17 mouse cellular contexts compared by ENCODE assay signal in genomic region chr11:51594715-51595350, GRCm38 (mm10). TPM values are rescaled to one million over a fixed set of nuclear protein-coding genes. Genes with fewer than 3 reads are reported as not detected.
DNase-seq lines count a peak whose midpoint lies in the region; ATAC-seq and TF ChIP-seq lines count a peak whose summit lies in the region.
"Had no signal": no experiment of that assay in that cellular context is flagged by ENCODE, and none has a peak within 500 bp of the region (broad histone marks: within the 10 kb centered on the region; RNA-seq: fewer than 3 reads in every experiment).

No protein-coding gene starts in this region.

- WGBS in forebrain, embryonic 11.5 days: 87% methylated on average over 3 of the region's 3 CpGs
- 73% methylated on average over 3 of the region's 3 CpGs for WGBS in forebrain, embryonic 14.5 days
- WGBS in midbrain, embryonic 11.5 days: 82% methylated on average over 3 of the region's 3 CpGs
- 88% methylated on average over 3 of the region's 3 CpGs for WGBS in midbrain, embryonic 10.5 days
- 52% methylated on average over 3 of the region's 3 CpGs for WGBS in liver, embryonic 14.5 days (ENCODE audit: insufficient replicate concordance)

- no peak for ATAC-seq in forebrain, embryonic 11.5 days (replicated peaks; ENCODE audit: low FRiP score)
- no peak for ATAC-seq in forebrain, embryonic 14.5 days
- ATAC-seq in midbrain, embryonic 11.5 days (ENCODE audit: low FRiP score): no peak
- ATAC-seq in liver, embryonic 14.5 days (ENCODE audit: insufficient read depth): 0 out of 2 replicates have a peak, but pooled peaks have one; percentile 3
- ATAC-seq: forebrain, embryonic 15.5 days; midbrain, embryonic 16.5 days had no signal

- no peak for TF ChIP-seq CTCF in liver, embryonic 14.5 days (IDR thresholded peaks at IDR 0.05; ENCODE audit: low read depth)

- H3K4me2 ChIP-seq in forebrain, embryonic 11.5 days (ENCODE audit: low read depth, low read length, severe bottlenecking): no peak overlapping the region
- no peak overlapping the region for H3K4me2 ChIP-seq in forebrain, embryonic 14.5 days (ENCODE audit: low read length)
- no peak overlapping the region for H3K4me2 ChIP-seq in midbrain, embryonic 11.5 days
- H3K4me2 ChIP-seq in liver, embryonic 14.5 days (ENCODE audit: low read depth): no peak overlapping the region
- H3K4me2 ChIP-seq: forebrain, embryonic 15.5 days; heart, embryonic 13.5 days; lung, embryonic 15.5 days had no signal

- TF ChIP-seq EP300 in liver, embryonic 14.5 days (IDR thresholded peaks at IDR 0.05; ENCODE audit: low read depth): no peak

- peaks cover 39% of the 10 kb centered on the region for H3K36me3 ChIP-seq in forebrain, embryonic 11.5 days (ENCODE audit: control insufficient read depth, insufficient read depth, low read length)
- peaks cover 99% of the 10 kb centered on the region for H3K36me3 ChIP-seq in forebrain, embryonic 14.5 days (ENCODE audit: control insufficient read depth, insufficient read depth, low read length)
- H3K36me3 ChIP-seq in midbrain, embryonic 11.5 days (ENCODE audit: control insufficient read depth, insufficient read depth, low read length): peaks cover 60% of the 10 kb centered on the region
- H3K36me3 ChIP-seq in midbrain, embryonic 10.5 days: peaks cover 100% of the 10 kb centered on the region
- peaks cover 88% of the 10 kb centered on the region for H3K36me3 ChIP-seq in liver, embryonic 14.5 days (replicated peaks; ENCODE audit: control insufficient read depth, insufficient read depth, low read depth)
- H3K36me3 ChIP-seq in splenic B cell, adult 2 months (ENCODE audit: control insufficient read depth, insufficient read depth, low read length, poor library complexity, severe bottlenecking): peaks cover 16% of the 10 kb centered on the region

- no peaks in the 10 kb centered on the region for H3K27me3 ChIP-seq in forebrain, embryonic 11.5 days (ENCODE audit: control insufficient read depth, insufficient read depth, low read length)
- no peaks in the 10 kb centered on the region for H3K27me3 ChIP-seq in forebrain, embryonic 14.5 days (replicated peaks; ENCODE audit: control insufficient read depth, insufficient read depth, low read length)
- no peaks in the 10 kb centered on the region for H3K27me3 ChIP-seq in midbrain, embryonic 11.5 days (ENCODE audit: control insufficient read depth, insufficient read depth, low read length)
- no peaks in the 10 kb centered on the region for H3K27me3 ChIP-seq in midbrain, embryonic 10.5 days (ENCODE audit: low read depth, poor library complexity, severe bottlenecking)
- H3K27me3 ChIP-seq in liver, embryonic 14.5 days (ENCODE audit: control insufficient read depth, insufficient read depth, low read length): no peaks in the 10 kb centered on the region
- H3K27me3 ChIP-seq in splenic B cell, adult 2 months (ENCODE audit: control insufficient read depth, insufficient read depth, low read length, poor library complexity, severe bottlenecking): no peaks in the 10 kb centered on the region
- H3K27me3 ChIP-seq: forebrain, embryonic 15.5 days; heart, embryonic 13.5 days; lung, embryonic 15.5 days had no signal

- no peaks in the 10 kb centered on the region for H3K9me3 ChIP-seq in forebrain, embryonic 11.5 days (ENCODE audit: control insufficient read depth, low read length)
- no peaks in the 10 kb centered on the region for H3K9me3 ChIP-seq in forebrain, embryonic 14.5 days (replicated peaks; ENCODE audit: control insufficient read depth, low read length)
- H3K9me3 ChIP-seq in midbrain, embryonic 11.5 days (ENCODE audit: control insufficient read depth, low read length): no peaks in the 10 kb centered on the region
- no peaks in the 10 kb centered on the region for H3K9me3 ChIP-seq in midbrain, embryonic 10.5 days (replicated peaks)
- no peaks in the 10 kb centered on the region for H3K9me3 ChIP-seq in liver, embryonic 14.5 days (ENCODE audit: control insufficient read depth, low read length)
- H3K9me3 ChIP-seq: forebrain, embryonic 15.5 days; heart, embryonic 13.5 days; limb, embryonic 10.5 days; lung, embryonic 15.5 days had no signal

- H3K4me3 ChIP-seq in forebrain, embryonic 11.5 days (ENCODE audit: low read depth, low read length): no peak overlapping the region
- H3K4me3 ChIP-seq in forebrain, embryonic 14.5 days (ENCODE audit: low read depth, low read length): no peak overlapping the region
- H3K4me3 ChIP-seq in midbrain, embryonic 11.5 days (ENCODE audit: low read depth, low read length): no peak overlapping the region
- no peak overlapping the region for H3K4me3 ChIP-seq in midbrain, embryonic 10.5 days
- H3K4me3 ChIP-seq in liver, embryonic 14.5 days (ENCODE audit: insufficient read depth in 1 of 2, low read depth in 2 of 2, low read length in 2 of 2): no peak overlapping the region
- H3K4me3 ChIP-seq: forebrain, embryonic 15.5 days; heart, embryonic 13.5 days; limb, embryonic 10.5 days; lung, embryonic 15.5 days had no signal

- DNase-seq in forebrain, embryonic 11.5 days (ENCODE audit: low spot score): peak; percentile 47
- DNase-seq in forebrain, embryonic 14.5 days (ENCODE audit: low spot score): no peak
- DNase-seq in midbrain, embryonic 11.5 days (ENCODE audit: low spot score, missing footprints): peak; percentile 85
- no peak for DNase-seq in midbrain, embryonic 10.5 days (ENCODE audit: low spot score)
- DNase-seq in liver, embryonic 14.5 days (ENCODE audit: low read depth in 3 of 3, low spot score in 3 of 3): no peak
- peak; percentile 57 for DNase-seq in splenic B cell, adult 2 months (ENCODE audit: low read depth, low spot score)
- no peak for DNase-seq in kidney, postnatal 25 days
- no peak for DNase-seq in retina, postnatal 1 day
- DNase-seq: adrenal gland, postnatal 10 days; cerebellum, adult 9-10 months; right cerebral cortex, postnatal 25 days; thymus, adult 18-20 months had no signal

- no peak overlapping the region for H3K27ac ChIP-seq in forebrain, embryonic 11.5 days (ENCODE audit: low read depth, low read length)
- no peak overlapping the region for H3K27ac ChIP-seq in forebrain, embryonic 14.5 days (ENCODE audit: low read depth, low read length)
- H3K27ac ChIP-seq in midbrain, embryonic 11.5 days (ENCODE audit: low read depth, low read length): no peak overlapping the region
- H3K27ac ChIP-seq in midbrain, embryonic 10.5 days (replicated peaks): no peak overlapping the region
- H3K27ac ChIP-seq in liver, embryonic 14.5 days: no peak overlapping the region
- H3K27ac ChIP-seq: forebrain, embryonic 15.5 days; heart, embryonic 13.5 days; limb, embryonic 10.5 days; lung, embryonic 15.5 days had no signal

- H3K4me1 ChIP-seq in forebrain, embryonic 11.5 days (replicated peaks; ENCODE audit: control insufficient read depth, insufficient read depth, low read length): 0 out of 2 replicates have a peak, but pooled peaks cover 2% of the 10 kb centered on the region
- H3K4me1 ChIP-seq in forebrain, embryonic 14.5 days (ENCODE audit: control insufficient read depth, insufficient read depth, low read length): no peaks in the 10 kb centered on the region
- no peaks in the 10 kb centered on the region; the same call in 1 of the 2 replicates for H3K4me1 ChIP-seq in midbrain, embryonic 11.5 days (ENCODE audit: control insufficient read depth, insufficient read depth, low read length)
- H3K4me1 ChIP-seq in midbrain, embryonic 10.5 days: no peaks in the 10 kb centered on the region
- H3K4me1 ChIP-seq in liver, embryonic 14.5 days (replicated peaks; ENCODE audit: control insufficient read depth in 2 of 2, insufficient read depth in 2 of 2, low read length in 1 of 2): no peaks in the 10 kb centered on the region
- H3K4me1 ChIP-seq: forebrain, embryonic 15.5 days; limb, embryonic 10.5 days; lung, embryonic 15.5 days had no signal

- H3K9ac ChIP-seq in forebrain, embryonic 11.5 days (ENCODE audit: low read length): no peak overlapping the region
- no peak overlapping the region for H3K9ac ChIP-seq in forebrain, embryonic 14.5 days (ENCODE audit: low read length)
- H3K9ac ChIP-seq in midbrain, embryonic 11.5 days (ENCODE audit: low read length): no peak overlapping the region
- H3K9ac ChIP-seq in liver, embryonic 14.5 days (replicated peaks): no peak overlapping the region
- H3K9ac ChIP-seq: forebrain, embryonic 15.5 days; heart, embryonic 13.5 days; lung, embryonic 15.5 days had no signal

RNA-seq across cellular contexts. Expression of gene Phykpl, which starts 10.3 kb away (rescaled TPM):
- polyA plus RNA-seq in forebrain, embryonic 11.5 days (2014; fragmentation: Nextera tagmentation; extraction: Ambion mirVana): 14.9 and 16.7 TPM in 2 replicates
- 9.2 and 9.7 TPM in 2 replicates for polyA plus RNA-seq in forebrain, embryonic 14.5 days (2014; fragmentation: Nextera tagmentation; extraction: Ambion mirVana)
- 9.6 and 10.7 TPM in 2 replicates for polyA plus RNA-seq in midbrain, embryonic 11.5 days (2014; fragmentation: Nextera tagmentation; extraction: Ambion mirVana)
- polyA plus RNA-seq in midbrain, embryonic 10.5 days (2016; fragmentation: Nextera tagmentation; extraction: Ambion mirVana): 14.4 and 15.1 TPM in 2 replicates
- polyA plus RNA-seq in liver, embryonic 14.5 days (2012; rRNA removed): 7.3 and 10.1 TPM in 2 replicates
- 10.7 TPM in 2 replicates for polyA plus RNA-seq in liver, embryonic 14.5 days (2014; fragmentation: Nextera tagmentation; extraction: Ambion mirVana)

RNA-seq across cellular contexts. Expression of gene Hnrnpab, which starts 11.8 kb away (rescaled TPM):
- 830 and 925 TPM in 2 replicates for polyA plus RNA-seq in forebrain, embryonic 11.5 days (2014; fragmentation: Nextera tagmentation; extraction: Ambion mirVana)
- polyA plus RNA-seq in forebrain, embryonic 14.5 days (2014; fragmentation: Nextera tagmentation; extraction: Ambion mirVana): 545 and 644 TPM in 2 replicates
- 802 and 844 TPM in 2 replicates for polyA plus RNA-seq in midbrain, embryonic 11.5 days (2014; fragmentation: Nextera tagmentation; extraction: Ambion mirVana)
- 587 and 631 TPM in 2 replicates for polyA plus RNA-seq in midbrain, embryonic 10.5 days (2016; fragmentation: Nextera tagmentation; extraction: Ambion mirVana)
- 215 and 260 TPM in 2 replicates for polyA plus RNA-seq in liver, embryonic 14.5 days (2012; rRNA removed)
- 220 and 252 TPM in 2 replicates for polyA plus RNA-seq in liver, embryonic 14.5 days (2014; fragmentation: Nextera tagmentation; extraction: Ambion mirVana)

RNA-seq across cellular contexts. Expression of gene Nhp2, which starts 24.7 kb away (rescaled TPM):
- 154 and 165 TPM in 2 replicates for polyA plus RNA-seq in forebrain, embryonic 11.5 days (2014; fragmentation: Nextera tagmentation; extraction: Ambion mirVana)
- 114 and 150 TPM in 2 replicates for polyA plus RNA-seq in forebrain, embryonic 14.5 days (2014; fragmentation: Nextera tagmentation; extraction: Ambion mirVana)
- polyA plus RNA-seq in midbrain, embryonic 11.5 days (2014; fragmentation: Nextera tagmentation; extraction: Ambion mirVana): 152 and 167 TPM in 2 replicates
- 209 and 269 TPM in 2 replicates for polyA plus RNA-seq in midbrain, embryonic 10.5 days (2016; fragmentation: Nextera tagmentation; extraction: Ambion mirVana)
- 64.1 and 78.3 TPM in 2 replicates for polyA plus RNA-seq in liver, embryonic 14.5 days (2012; rRNA removed)
- polyA plus RNA-seq in liver, embryonic 14.5 days (2014; fragmentation: Nextera tagmentation; extraction: Ambion mirVana): 136 and 144 TPM in 2 replicates

RNA-seq across cellular contexts. Expression of gene Rmnd5b, which starts 40.9 kb away (rescaled TPM):
- 40.4 and 47.8 TPM in 2 replicates for polyA plus RNA-seq in forebrain, embryonic 11.5 days (2014; fragmentation: Nextera tagmentation; extraction: Ambion mirVana)
- polyA plus RNA-seq in forebrain, embryonic 14.5 days (2014; fragmentation: Nextera tagmentation; extraction: Ambion mirVana): 77.0 and 86.4 TPM in 2 replicates
- polyA plus RNA-seq in midbrain, embryonic 11.5 days (2014; fragmentation: Nextera tagmentation; extraction: Ambion mirVana): 40.4 and 41.5 TPM in 2 replicates
- polyA plus RNA-seq in midbrain, embryonic 10.5 days (2016; fragmentation: Nextera tagmentation; extraction: Ambion mirVana): 38.6 TPM in 2 replicates
- 15.2 and 15.6 TPM in 2 replicates for polyA plus RNA-seq in liver, embryonic 14.5 days (2012; rRNA removed)
- 19.0 and 20.5 TPM in 2 replicates for polyA plus RNA-seq in liver, embryonic 14.5 days (2014; fragmentation: Nextera tagmentation; extraction: Ambion mirVana)

RNA-seq across cellular contexts. Expression of gene N4bp3, which starts 55.8 kb away (rescaled TPM):
- 11.3 and 11.7 TPM in 2 replicates for polyA plus RNA-seq in forebrain, embryonic 11.5 days (2014; fragmentation: Nextera tagmentation; extraction: Ambion mirVana)
- 6.6 and 9.9 TPM in 2 replicates for polyA plus RNA-seq in forebrain, embryonic 14.5 days (2014; fragmentation: Nextera tagmentation; extraction: Ambion mirVana)
- polyA plus RNA-seq in midbrain, embryonic 11.5 days (2014; fragmentation: Nextera tagmentation; extraction: Ambion mirVana): 6.3 and 9.2 TPM in 2 replicates
- 16.9 and 21.7 TPM in 2 replicates for polyA plus RNA-seq in midbrain, embryonic 10.5 days (2016; fragmentation: Nextera tagmentation; extraction: Ambion mirVana)
- polyA plus RNA-seq in liver, embryonic 14.5 days (2012; rRNA removed): 1.2 TPM in 2 replicates
- 1.7 and 1.8 TPM in 2 replicates for polyA plus RNA-seq in liver, embryonic 14.5 days (2014; fragmentation: Nextera tagmentation; extraction: Ambion mirVana)

Comparison
In these comparisons a context has a peak if more than half of its experiments do, and no peak if none do; other contexts are left out.
1. DNase-seq: peak in forebrain, embryonic 11.5 days (single experiment), midbrain, embryonic 11.5 days (single experiment) and splenic B cell, adult 2 months (single experiment); none in forebrain, embryonic 14.5 days (single experiment), midbrain, embryonic 10.5 days (single experiment), liver, embryonic 14.5 days (0 of 3), kidney, postnatal 25 days (0 of 2) and retina, postnatal 1 day (single experiment).